Mouse (Mus musculus) heart, embryonic 14.5 days (tissue): ENCODE results near the gene Tph1. TPM values are rescaled to one million over a fixed set of nuclear protein-coding genes. Genes with fewer than 3 reads are reported as not detected.

Experiments used
- ATAC-seq: fragments of 200-750 bp; cut with Nextera tagmentation; 2 replicates; pipeline ENCODE4 v1.8.0; 2017; ENCODE audit warnings: low read depth, moderate TSS enrichment; ENCODE audit not compliant: insufficient number of reproducible peaks, insufficient read depth, low FRiP score
- H3K27ac ChIP-seq, 2 experiments: fragments of 200-500 bp in 1 of 2; fragments of 300-500 bp in 1 of 2; sonication (generic) in 1 of 2; replicated peaks in 1 of 2; 2 replicates each; pipeline ENCODE4 v1.5.1; 2012 to 2014; ENCODE audit warnings: low read depth in 2 of 2, low read length in 2 of 2, control low read depth in 1 of 2, mild to moderate bottlenecking in 1 of 2, mixed read lengths in 1 of 2; ENCODE audit not compliant: control insufficient read depth in 1 of 2, insufficient read depth in 1 of 2
- H3K27me3 ChIP-seq: fragments of 300-500 bp; sonication (generic); 2 replicates; pipeline ENCODE4 v1.6.1; 2014; ENCODE audit warnings: mild to moderate bottlenecking, low read length, control low read depth; ENCODE audit not compliant: control insufficient read depth, insufficient read depth
- H3K36me3 ChIP-seq: fragments of 300-500 bp; sonication (generic); 2 replicates; pipeline ENCODE4 v1.6.1; 2014; ENCODE audit warnings: mild to moderate bottlenecking, control low read depth, low read length, mixed read lengths; ENCODE audit not compliant: control insufficient read depth, insufficient read depth
- H3K4me1 ChIP-seq, 2 experiments: fragments of 200-500 bp in 1 of 2; fragments of 300-500 bp in 1 of 2; sonication (generic) in 1 of 2; 2 replicates each; pipeline ENCODE4 v1.6.1; 2012 to 2014; ENCODE audit warnings: low read length in 2 of 2, control low read depth in 1 of 2, mixed read lengths in 1 of 2; ENCODE audit not compliant: control insufficient read depth in 2 of 2, insufficient read depth in 2 of 2
- H3K4me2 ChIP-seq: fragments of 300-500 bp; sonication (generic); 2 replicates; pipeline ENCODE4 v1.6.1; 2014; ENCODE audit warnings: mild to moderate bottlenecking, low read length
- H3K4me3 ChIP-seq, 2 experiments: fragments of 200-500 bp in 1 of 2; fragments of 300-500 bp in 1 of 2; sonication (generic) in 1 of 2; 2 replicates each; pipeline ENCODE4 v1.5.1; 2012 to 2014; ENCODE audit warnings: low read length in 2 of 2, mild to moderate bottlenecking in 2 of 2, control low read depth in 1 of 2, low read depth in 1 of 2, moderate library complexity in 1 of 2; ENCODE audit not compliant: control insufficient read depth in 1 of 2, insufficient read depth in 1 of 2
- H3K9ac ChIP-seq: fragments of 300-500 bp; sonication (generic); 2 replicates; pipeline ENCODE4 v1.6.1; 2014; ENCODE audit warnings: mild to moderate bottlenecking, low read length
- H3K9me3 ChIP-seq: fragments of 300-500 bp; sonication (generic); 2 replicates; pipeline ENCODE4 v1.6.1; 2016; ENCODE audit warnings: low read length, control low read depth; ENCODE audit not compliant: control insufficient read depth
- WGBS: fragments of 180-500 bp; shearing (Covaris S2); extraction: QIAGEN DNeasy Blood & Tissue Kit; methylation state at CpG from one replicate; pipeline ENCODE4 v1.1.7; 2014; 5-methylcytosine and 5-hydroxymethylcytosine counted together
- polyA plus RNA-seq: library from polyadenylated mRNA; unstranded; fragments of >200 nt; fragmentation: Nextera tagmentation; extraction: Ambion mirVana; gene quantifications from 2 replicates; pipeline ENCODE4 v1.2.1, GENCODE M21; 2014

Gene Tph1
- polyA plus RNA-seq, 1 experiment from 2014 or later: 0.12 TPM

- 60% methylated on average over 4 of the region's 4 CpGs for WGBS
- H3K27me3 ChIP-seq: no peaks in the 10 kb centered on the region
- no peak overlapping the region for H3K4me2 ChIP-seq
- H3K36me3 ChIP-seq: no peaks in the 10 kb centered on the region
- H3K9ac ChIP-seq: no peak overlapping the region
- H3K4me3 ChIP-seq: no peak overlapping the region
- H3K4me1 ChIP-seq: no peaks in the 10 kb centered on the region
- H3K27ac ChIP-seq: no peak overlapping the region
- no peak for ATAC-seq
- H3K9me3 ChIP-seq: no peaks in the 10 kb centered on the region
Measured at GRCm38 (mm10) chr7:46648431-46649140, 23.8 kb downstream of the Tph1 start.

GRCm38 (mm10) chr7:46643172-46643571 is 29.2 kb downstream of the Tph1 start:
- Histone ChIP-seq H3K27ac (no peak overlapping the region), H3K9ac (no peak overlapping the region), H3K4me1 (peaks cover 2 to 13% of the 10 kb centered on the region in 2 experiments; a peak in 2 of 4 replicates), H3K4me2 (no peak overlapping the region), H3K36me3 (no peaks in the 10 kb centered on the region), H3K9me3 (no peaks in the 10 kb centered on the region), H3K27me3 (peaks cover 6% of the 10 kb centered on the region; the same call in 1 of the 2 replicates), H3K4me3 (no peak overlapping the region)
- WGBS: 81% methylated on average over 1 of the region's 1 CpGs
- ATAC-seq: no peak

- Histone ChIP-seq H3K4me1 (peaks cover 2 to 13% of the 10 kb centered on the region in 2 experiments; a peak in 2 of 4 replicates), H3K9me3 (no peaks in the 10 kb centered on the region), H3K27me3 (peaks cover 6% of the 10 kb centered on the region; the same call in 1 of the 2 replicates), H3K4me2 (peak overlapping the region; percentile 88), H3K4me3 (peak overlapping the region; percentile 67), H3K9ac (peak overlapping the region; percentile 39; the same call in 1 of the 2 replicates), H3K27ac (no peak overlapping the region), H3K36me3 (no peaks in the 10 kb centered on the region)
- 16% methylated on average over 17 of the region's 17 CpGs for WGBS
- 0 out of 2 replicates have a peak, but pooled peaks have one; percentile 9 for ATAC-seq
Measured at GRCm38 (mm10) chr7:46640062-46640461, 32.3 kb downstream of the Tph1 start.

DNA sequence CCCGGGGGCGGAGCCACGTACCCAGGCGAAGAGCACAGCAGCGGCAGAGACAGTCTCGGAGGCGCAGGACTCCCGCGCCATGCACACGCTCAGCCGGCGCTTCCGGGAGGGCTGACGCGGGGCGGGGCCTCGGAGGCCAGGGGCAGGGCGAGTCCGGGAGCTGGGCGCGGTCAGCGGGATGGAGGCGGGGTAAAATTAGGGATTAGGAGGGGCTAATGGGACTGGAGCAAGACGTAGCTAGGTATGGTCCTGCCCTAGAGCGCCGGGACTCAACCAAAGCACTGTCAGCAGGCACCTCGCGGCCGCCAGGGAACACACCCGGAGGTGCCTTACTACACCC is 32.7 kb downstream of the Tph1 start, which contains the start of gene Sergef:
Gene Sergef (minus strand): TSS at position 116 of the 340 bp plus-strand sequence.
- Histone ChIP-seq H3K36me3 (no peaks in the 10 kb centered on the region), H3K9me3 (no peaks in the 10 kb centered on the region), H3K4me3 (peak within 1 kb of the TSS; percentile 67), H3K27me3 (peaks cover 6% of the 10 kb centered on the region; the same call in 1 of the 2 replicates), H3K4me2 (peak within 1 kb of the TSS; percentile 88), H3K27ac (peak within 1 kb of the TSS in 1 of 2 experiments; percentile 58; a peak in 2 of 4 replicates), H3K9ac (peak within 1 kb of the TSS; percentile 81), H3K4me1 (peaks cover 2 to 13% of the 10 kb centered on the region in 2 experiments; a peak in 2 of 4 replicates)
- ATAC-seq: peak; percentile 84
- WGBS: under 1% methylated on average over 27 of the region's 30 CpGs

- peak overlapping the region; percentile 67 for H3K4me3 ChIP-seq
- ATAC-seq: peak; percentile 43
- peak overlapping the region in 1 of 2 experiments; percentile 58; a peak in 2 of 4 replicates for H3K27ac ChIP-seq
- H3K9ac ChIP-seq: peak overlapping the region; percentile 81
- peak overlapping the region; percentile 88 for H3K4me2 ChIP-seq
- H3K4me1 ChIP-seq: peaks cover 2 to 13% of the 10 kb centered on the region in 2 experiments; a peak in 2 of 4 replicates
- no peaks in the 10 kb centered on the region for H3K9me3 ChIP-seq
- 14% methylated on average over 29 of the region's 32 CpGs for WGBS
- H3K36me3 ChIP-seq: no peaks in the 10 kb centered on the region
- peaks cover 6% of the 10 kb centered on the region; the same call in 1 of the 2 replicates for H3K27me3 ChIP-seq
Measured at GRCm38 (mm10) chr7:46638889-46639691, 33.2 kb downstream of the Tph1 start.

DNA sequence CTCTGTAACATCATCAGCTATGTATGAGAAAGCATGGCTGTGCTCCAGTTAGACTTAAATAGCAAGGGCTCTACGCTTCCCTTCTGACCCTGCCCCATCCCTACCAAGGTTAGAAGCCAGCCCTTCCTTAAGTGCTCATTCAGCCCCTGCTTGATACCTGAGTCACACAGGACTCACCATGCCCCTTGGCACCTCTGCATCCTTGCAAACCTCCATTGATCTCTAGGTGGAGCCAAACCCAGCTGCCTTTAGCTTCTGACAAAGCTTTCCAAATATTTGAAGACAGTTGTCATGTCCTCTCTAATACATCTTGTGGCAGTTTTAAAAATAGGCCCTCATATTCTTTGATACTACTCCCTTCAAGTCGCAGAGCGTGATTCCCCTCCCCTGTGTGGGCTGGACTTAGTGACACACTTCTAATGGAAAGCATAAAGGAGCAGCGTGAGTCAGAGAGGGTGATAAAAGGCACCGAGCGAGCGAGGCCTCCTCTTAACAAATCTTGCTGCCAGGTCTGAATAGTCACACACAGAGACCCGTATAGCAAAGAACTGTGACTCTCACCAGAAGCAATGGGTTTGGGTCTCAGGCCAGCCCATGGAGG is 43.9 kb downstream of the Tph1 start:
- H3K36me3 ChIP-seq: peaks cover 9% of the 10 kb centered on the region; the same call in 1 of the 2 replicates
- peak overlapping the region; percentile 28; the same call in 1 of the 2 replicates for H3K4me2 ChIP-seq
- no peak for ATAC-seq

GRCm38 (mm10) chr7:46623979-46624378 is 48.4 kb downstream of the Tph1 start:
- no peak for ATAC-seq
- H3K4me3 ChIP-seq: no peak overlapping the region
- H3K9me3 ChIP-seq: no peaks in the 10 kb centered on the region
- peaks cover 6% of the 10 kb centered on the region; the same call in 1 of the 2 replicates for H3K36me3 ChIP-seq
- H3K9ac ChIP-seq: no peak overlapping the region
- H3K27me3 ChIP-seq: no peaks in the 10 kb centered on the region
- 88% methylated on average over 2 of the region's 3 CpGs for WGBS
- no peak overlapping the region for H3K4me2 ChIP-seq
- H3K4me1 ChIP-seq: peaks cover 3 to 4% of the 10 kb centered on the region in 2 experiments
- H3K27ac ChIP-seq: no peak overlapping the region

More for the DNA sequence above, 43.9 kb downstream of the Tph1 start:
- H3K4me1 ChIP-seq: peaks cover 5 to 7% of the 10 kb centered on the region in 2 experiments
- no peaks in the 10 kb centered on the region for H3K9me3 ChIP-seq
- peak overlapping the region; percentile 39; the same call in 1 of the 2 replicates for H3K9ac ChIP-seq
- no peaks in the 10 kb centered on the region for H3K27me3 ChIP-seq
- peak overlapping the region; percentile 10 to 36; a peak in 3 of 4 replicates for H3K27ac ChIP-seq
- WGBS: 23% methylated on average over 8 of the region's 8 CpGs
- no peak overlapping the region for H3K4me3 ChIP-seq
